Mouse (Mus musculus) brain, embryonic 14.5 days (tissue): ENCODE results near the gene Cnksr1.

ENCODE experiments used
- CTCF ChIP-seq: fragments of 200-500 bp; IDR thresholded peaks from 2 replicates; pipeline ENCODE4 v1.5.1; 2012; ENCODE audit warnings: inconsistent platforms, mild to moderate bottlenecking, moderate library complexity, borderline replicate concordance; ENCODE audit not compliant: insufficient read depth, insufficient read length; ENCODE audit errors: extremely low read depth
- POLR2A ChIP-seq: fragments of 200-500 bp; IDR thresholded peaks from 2 replicates; pipeline ENCODE4 v1.6.1; 2012; ENCODE audit warnings: mild to moderate bottlenecking, inconsistent platforms, borderline replicate concordance; ENCODE audit not compliant: poor library complexity, insufficient read depth, insufficient read length, severe bottlenecking; ENCODE audit errors: extremely low read depth

DNA sequence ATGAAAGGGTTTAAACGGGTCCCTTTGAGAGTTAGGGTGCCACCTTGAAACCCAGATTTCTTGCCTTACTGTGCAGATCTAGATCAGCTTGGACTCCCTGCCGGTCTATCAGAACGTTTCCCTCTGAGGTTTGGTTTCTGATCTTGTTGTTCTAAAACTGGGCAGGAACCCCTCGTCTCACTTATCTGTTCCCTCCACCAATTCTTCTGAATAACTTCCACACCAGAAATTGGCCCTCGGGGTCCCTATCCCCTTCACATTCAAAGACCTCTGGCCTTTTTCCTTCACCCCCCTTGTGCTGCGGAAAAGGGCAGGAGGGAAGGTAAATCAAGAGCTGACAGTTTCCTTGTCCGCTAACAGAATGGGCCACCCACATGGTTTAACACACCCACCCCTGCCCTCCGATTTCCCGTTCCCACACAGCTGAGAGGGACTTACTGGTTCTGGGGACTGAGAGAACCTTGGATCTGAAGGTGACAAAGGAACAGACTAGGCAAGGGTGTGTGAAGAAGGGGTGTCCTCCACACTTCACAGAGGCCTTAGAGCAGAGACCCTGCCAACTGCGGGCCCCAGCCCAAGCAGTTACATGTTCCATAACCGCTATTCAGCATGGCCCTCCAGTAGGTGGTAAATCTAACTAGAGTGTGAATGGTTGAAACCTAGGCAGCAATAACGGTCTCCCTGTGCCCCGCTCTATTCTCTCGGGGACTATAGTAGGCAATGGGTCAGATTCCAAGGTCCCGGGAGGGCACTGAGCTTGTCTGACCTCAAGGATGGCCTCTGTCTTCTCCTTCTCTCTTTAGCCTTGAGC, 14.9 kb upstream of the Cnksr1 start:
- TF ChIP-seq POLR2A (no peak), CTCF (no peak)
